Mouse (Mus musculus) ES-E14 (cell line): ENCODE results near the gene Dlst. TPM values are rescaled to one million over a fixed set of nuclear protein-coding genes. Genes with fewer than 3 reads are reported as not detected.

Experiments used
- DNase-seq: peaks from one replicate; pipeline ENCODE4 v3.0.0-alpha.2; 2013; ENCODE audit warnings: low read depth, low spot score
- H3K27ac ChIP-seq: 2 replicates; pipeline ENCODE4 v1.5.1; 2012; ENCODE audit warnings: low read depth, mild to moderate bottlenecking, low read length, moderate library complexity, mixed read lengths; ENCODE audit not compliant: poor library complexity, insufficient read depth, severe bottlenecking
- H3K36me3 ChIP-seq: 2 replicates; pipeline ENCODE4 v1.6.1; 2012; ENCODE audit warnings: mild to moderate bottlenecking, low read length, moderate library complexity, mixed read lengths; ENCODE audit not compliant: control insufficient read depth, poor library complexity, insufficient read depth, severe bottlenecking
- H3K4me1 ChIP-seq, 2 experiments: fragments of 150-350 bp in 1 of 2; sonication (generic) in 1 of 2; 2 replicates each; pipeline ENCODE4 v1.6.1; 2012; ENCODE audit warnings: low read length in 2 of 2, mild to moderate bottlenecking in 1 of 2, mixed read lengths in 1 of 2; ENCODE audit not compliant: control insufficient read depth in 2 of 2, insufficient read depth in 2 of 2, poor library complexity in 1 of 2
- H3K4me3 ChIP-seq, 2 experiments: fragments of 150-350 bp in 1 of 2; sonication (generic) in 1 of 2; 2 replicates each; pipeline ENCODE4 v1.5.1; 2012; ENCODE audit warnings: low read length in 2 of 2, low read depth in 1 of 2, mild to moderate bottlenecking in 1 of 2, mixed read lengths in 1 of 2; ENCODE audit not compliant: insufficient read depth in 1 of 2, poor library complexity in 1 of 2, severe bottlenecking in 1 of 2
- H3K9ac ChIP-seq: 2 replicates; pipeline ENCODE4 v1.6.1; 2012; ENCODE audit warnings: low read depth, mild to moderate bottlenecking, low read length, mixed read lengths; ENCODE audit not compliant: poor library complexity, insufficient read depth, severe bottlenecking
- H3K9me3 ChIP-seq: fragments of 150-350 bp; sonication (generic); 2 replicates; pipeline ENCODE4 v1.6.1; 2012; ENCODE audit warnings: low read depth, mild to moderate bottlenecking, low read length; ENCODE audit not compliant: control insufficient read depth, insufficient read depth
- CHD2 ChIP-seq: IDR thresholded peaks from 2 replicates; pipeline ENCODE4 v1.6.1; 2014; ENCODE audit warnings: mild to moderate bottlenecking, low read depth, low read length, inconsistent platforms
- HCFC1 ChIP-seq: IDR thresholded peaks from 2 replicates; pipeline ENCODE4 v1.6.1; 2012; ENCODE audit warnings: low read length, inconsistent platforms, borderline replicate concordance; ENCODE audit not compliant: insufficient read depth
- MAFK ChIP-seq: IDR thresholded peaks from 2 replicates; pipeline ENCODE4 v1.6.1; 2014; ENCODE audit warnings: mild to moderate bottlenecking, low read depth, low read length, inconsistent platforms; ENCODE audit not compliant: insufficient read depth
- ZC3H11A ChIP-seq: IDR thresholded peaks from 2 replicates; pipeline ENCODE4 v1.6.1; 2012; ENCODE audit warnings: low read depth, mild to moderate bottlenecking, inconsistent platforms, low read length, borderline replicate concordance
- ZNF384 ChIP-seq: IDR thresholded peaks from 2 replicates; pipeline ENCODE4 v1.6.1; 2012; ENCODE audit warnings: low read depth, low read length, inconsistent platforms
- in situ Hi-C, 2 experiments: fragments of 600-800 bp; cut with MboI; formaldehyde crosslinking; loops; one replicate each; pipeline ENCODE4 v1.15.1; 2025; ENCODE audit warnings: low sequenced_read_pairs in 2 of 2, inconsistent platforms in 1 of 2; ENCODE audit not compliant: unreplicated experiment in 2 of 2
- total RNA-seq: library from RNA; depleted of rRNA; stranded (reverse); fragments of 300-350 nt; gene quantifications from 2 replicates; pipeline ENCODE4 v1.2.3, GENCODE M21; 2012

The Dlst gene
- total RNA-seq, 1 experiment = 98.8 TPM

DNA sequence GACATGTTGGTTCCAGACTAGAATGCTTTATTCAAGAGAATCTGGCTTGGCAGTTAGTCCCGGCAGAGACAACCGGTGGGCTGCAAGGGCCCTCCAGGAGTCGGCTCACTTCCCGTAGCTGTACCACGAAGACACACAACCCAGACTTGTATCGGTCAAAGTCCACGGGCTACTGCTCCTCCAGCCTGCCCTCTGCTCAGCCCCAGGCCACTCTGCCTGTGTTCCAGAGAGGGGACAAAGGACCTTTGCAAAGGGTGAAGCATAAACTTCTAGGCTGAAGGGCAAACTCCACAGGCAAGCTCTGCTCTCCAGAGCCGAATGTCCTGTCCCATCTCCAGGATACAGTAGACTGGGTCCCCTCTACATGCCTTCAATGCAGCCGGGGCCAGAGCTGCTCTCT, 56.0 kb downstream of the Dlst start:
- DNase-seq = no peak
- TF ChIP-seq HCFC1 = no peak
- no peak for TF ChIP-seq ZNF384
- no peak for TF ChIP-seq MAFK
- no peak for TF ChIP-seq ZC3H11A
- TF ChIP-seq CHD2 = no peak
- in situ Hi-C loops = no loop called here
- Histone ChIP-seq H3K9me3 (no peaks in the 10 kb centered on the region), H3K36me3 (no peaks in the 10 kb centered on the region), H3K9ac (no peak overlapping the region), H3K4me3 (no peak overlapping the region), H3K4me1 (peaks cover 0 to 4% of the 10 kb centered on the region in 2 experiments; a peak in 1 of 4 replicates), H3K27ac (no peak overlapping the region)

DNA sequence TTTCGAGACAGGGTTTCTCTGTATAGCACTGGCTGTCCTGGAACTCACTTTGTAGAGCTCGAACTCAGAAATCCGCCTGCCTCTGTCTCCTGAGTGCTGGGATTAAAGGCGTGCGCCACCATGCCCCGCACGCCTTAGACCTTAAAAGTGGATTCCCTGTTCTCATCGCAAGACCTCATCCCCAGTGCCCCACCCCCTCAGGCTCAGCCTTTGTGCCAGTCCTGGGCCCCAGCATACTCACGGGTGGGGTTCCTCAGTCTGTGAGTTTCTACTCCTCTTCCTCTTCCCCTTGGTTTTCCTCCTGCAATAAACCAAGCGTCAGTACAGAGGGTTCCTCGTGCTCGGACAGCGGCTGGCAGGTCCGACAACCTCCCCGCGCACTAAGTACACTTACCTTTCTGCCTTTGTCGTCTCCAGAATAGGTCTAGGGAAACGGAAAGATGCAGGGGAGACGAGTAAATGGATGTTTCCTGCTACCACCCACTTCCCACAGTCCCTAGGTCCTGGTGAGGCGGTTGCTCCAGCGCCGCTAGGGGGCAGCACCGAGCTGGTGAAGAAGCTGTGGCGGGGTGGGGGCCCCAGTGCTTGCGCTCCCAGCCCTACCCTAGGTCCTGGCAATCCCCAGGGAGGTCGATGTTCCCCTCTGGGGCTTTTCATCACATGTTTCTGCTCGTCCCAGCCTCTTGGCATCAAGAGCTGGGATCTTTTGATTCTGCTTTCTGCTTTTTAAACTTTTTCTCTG, 58.7 kb downstream of the Dlst start:
- H3K27ac ChIP-seq = no peak overlapping the region
- in situ Hi-C loops = no loop called here
- no peaks in the 10 kb centered on the region for H3K36me3 ChIP-seq
- peak overlapping the region; percentile 57 for H3K9ac ChIP-seq
- TF ChIP-seq MAFK = no peak
- TF ChIP-seq ZC3H11A = no peak
- TF ChIP-seq HCFC1 = no peak
- TF ChIP-seq ZNF384 = no peak
- TF ChIP-seq CHD2 = no peak
- DNase-seq = peak; percentile 75
- peaks cover 0 to 4% of the 10 kb centered on the region in 2 experiments; a peak in 1 of 4 replicates for H3K4me1 ChIP-seq
- no peaks in the 10 kb centered on the region for H3K9me3 ChIP-seq
- peak overlapping the region; percentile 59 to 70 for H3K4me3 ChIP-seq

DNA sequence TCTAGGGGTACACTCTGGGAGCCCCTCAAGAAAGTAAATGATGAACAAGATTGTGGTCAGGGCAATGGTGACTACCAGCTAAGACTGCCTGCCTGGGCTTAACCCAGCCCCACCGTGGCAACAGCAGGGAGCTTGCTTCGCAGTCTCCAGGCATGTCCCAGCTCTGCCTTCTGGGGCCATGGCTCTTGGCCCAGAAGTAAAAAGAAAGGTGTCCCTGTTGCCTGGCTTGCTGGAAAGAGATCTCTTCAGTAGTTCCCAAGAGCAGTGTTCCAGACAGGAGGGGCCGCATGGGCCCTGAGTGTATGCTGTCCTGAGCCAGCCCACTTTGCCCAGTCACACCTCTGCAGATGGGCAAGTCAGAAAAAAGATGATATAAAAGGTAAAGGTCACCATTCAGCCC, 59.2 kb downstream of the Dlst start:
- Histone ChIP-seq H3K27ac (no peak overlapping the region), H3K4me3 (no peak overlapping the region), H3K9me3 (no peaks in the 10 kb centered on the region), H3K4me1 (peaks cover 0 to 4% of the 10 kb centered on the region in 2 experiments; a peak in 1 of 4 replicates), H3K36me3 (no peaks in the 10 kb centered on the region), H3K9ac (no peak overlapping the region)
- no peak for TF ChIP-seq ZC3H11A
- no peak for TF ChIP-seq ZNF384
- no peak for TF ChIP-seq MAFK
- TF ChIP-seq HCFC1 = no peak
- no peak for TF ChIP-seq CHD2
- no peak for DNase-seq
- in situ Hi-C loops = no loop called here

DNA sequence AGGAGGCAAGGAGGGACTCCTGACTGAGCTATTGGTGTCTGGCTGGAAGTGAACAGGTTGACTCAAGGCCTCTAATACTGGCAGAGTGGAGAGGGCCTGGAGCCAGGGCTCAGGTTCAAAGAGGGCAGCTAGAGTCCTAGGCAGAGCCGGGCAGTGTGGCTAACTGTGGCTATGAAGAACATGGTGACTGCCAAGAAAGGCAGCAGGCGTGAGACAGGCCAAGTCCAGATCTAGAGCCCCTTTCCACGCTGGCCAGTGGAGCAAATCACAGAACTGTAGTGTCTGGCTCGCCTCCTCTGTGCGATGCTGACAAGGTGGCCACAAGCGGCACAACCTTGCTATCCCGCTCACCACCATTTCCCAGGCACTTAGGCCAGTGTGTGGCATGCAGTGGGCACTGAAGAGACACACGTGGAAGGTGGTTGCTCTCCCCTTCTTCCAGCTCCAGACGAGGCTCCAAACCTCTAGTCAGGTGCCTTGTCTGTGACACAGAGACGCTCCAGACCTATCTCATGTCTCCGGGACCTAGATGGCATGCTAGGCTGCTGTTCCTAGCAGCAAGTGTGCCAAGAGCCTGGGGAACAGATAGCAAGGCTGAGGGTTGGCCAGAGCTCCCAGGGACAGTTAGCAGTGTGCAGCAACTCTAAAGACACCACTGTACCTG, 59.8 kb downstream of the Dlst start:
- Histone ChIP-seq H3K4me1 (peaks cover 0 to 9% of the 10 kb centered on the region in 2 experiments; a peak in 1 of 4 replicates), H3K9me3 (no peaks in the 10 kb centered on the region), H3K36me3 (no peaks in the 10 kb centered on the region), H3K9ac (no peak overlapping the region), H3K27ac (no peak overlapping the region), H3K4me3 (no peak overlapping the region)
- TF ChIP-seq ZNF384 (no peak), ZC3H11A (no peak), CHD2 (no peak), HCFC1 (no peak), MAFK (no peak)
- no peak for DNase-seq
- in situ Hi-C loops = no loop called here
